Mouse (Mus musculus) heart, adult 2 months (tissue): ENCODE data around the gene Ankrd60.

Experiments used
- CTCF ChIP-seq: fragments of 200-600 bp; IDR thresholded peaks from 2 replicates; pipeline ENCODE4 v1.8.1; 2022; ENCODE audit warnings: antibody characterized with exemption, mild to moderate bottlenecking, moderate library complexity
- POLR2A ChIP-seq: fragments of 200-500 bp; IDR thresholded peaks from 2 replicates; pipeline ENCODE4 v1.6.1; 2011; ENCODE audit warnings: mild to moderate bottlenecking, low read depth, low read length, control low read depth; ENCODE audit not compliant: insufficient read depth

DNA sequence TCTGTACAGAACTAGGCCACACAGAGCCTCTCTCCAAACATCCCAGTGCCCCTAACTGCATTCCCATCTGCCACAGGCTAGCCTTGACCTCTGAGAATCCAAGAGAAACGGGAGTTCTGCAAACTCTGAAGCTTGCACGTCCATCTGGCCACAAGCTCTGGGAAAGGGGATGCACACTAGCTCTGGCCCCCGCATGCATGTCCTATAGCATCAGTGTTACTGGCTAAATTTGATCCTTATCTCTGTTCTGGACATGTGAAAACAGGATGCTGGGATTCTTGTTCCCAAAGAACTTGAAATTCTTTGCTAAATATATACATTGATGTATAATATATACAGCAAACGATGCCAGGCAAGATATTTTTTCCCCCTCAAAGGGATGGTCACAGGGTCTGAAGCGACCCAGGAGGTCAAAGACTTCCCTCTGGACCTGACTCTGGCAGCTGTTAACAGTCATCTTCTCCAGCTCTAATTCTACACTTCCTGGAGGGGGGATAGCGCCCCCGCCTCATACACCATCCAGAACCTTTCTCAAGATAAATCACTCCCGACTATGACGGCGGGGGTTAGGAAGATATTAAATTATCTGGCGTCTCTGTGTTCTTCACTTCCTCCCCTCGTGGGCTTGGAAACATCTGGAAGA, 19.3 kb downstream of the Ankrd60 start:
- TF ChIP-seq POLR2A (no peak), CTCF (no peak)
